Mouse (Mus musculus): Measurements from ENCODE around the gene Ints6.
A peak's percentile ranks its signal among the peaks of the same experiment; 100 is the strongest.
"Not testable (repeated sequence)": the region's sequence is repeated elsewhere in the genome, so short reads cannot be mapped to it uniquely, and the experiment has no call there.

Ints6 gene

DNA sequence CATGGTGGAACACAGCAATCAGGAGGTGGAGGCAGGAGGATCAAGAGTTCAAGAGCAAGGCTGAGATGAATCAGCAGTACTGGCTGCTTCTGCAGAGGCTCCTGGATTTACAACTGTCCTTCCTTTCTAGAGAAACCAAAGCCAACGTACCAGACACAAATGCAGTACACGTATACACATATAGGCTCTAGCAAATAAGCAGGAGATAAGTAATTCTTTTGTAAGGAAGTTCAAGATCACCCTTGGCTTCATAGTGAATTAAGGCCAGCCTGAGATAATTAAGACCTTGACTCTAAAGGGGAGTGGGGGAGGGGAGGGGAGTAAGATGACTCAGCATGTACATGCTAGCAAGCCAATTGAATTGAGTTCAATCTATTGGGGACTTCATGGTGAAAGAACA lies 9.5 kb downstream of the Ints6 start:
- peak; percentile 46 for DNase-seq (ENCODE audit: low read depth)

DNA sequence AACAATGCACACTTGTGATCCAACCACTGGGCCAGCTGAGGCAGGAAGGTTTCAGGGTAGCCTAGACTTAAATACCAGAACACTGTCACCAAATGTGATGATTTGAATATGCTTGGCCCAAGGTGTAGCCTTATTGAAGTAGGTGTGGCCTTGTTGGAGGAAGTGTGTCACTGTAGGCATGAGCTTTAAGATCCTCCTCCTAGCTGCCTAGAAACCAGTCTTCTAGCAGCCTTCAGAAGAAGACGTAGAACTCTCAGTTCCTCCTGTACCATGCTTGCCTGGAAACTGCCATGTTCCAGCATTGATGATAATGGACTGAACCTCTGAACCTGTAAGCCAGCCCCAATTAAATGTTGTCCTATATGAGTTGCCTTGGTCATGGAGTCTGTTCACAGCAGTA lies 25.3 kb downstream of the Ints6 start:
- no peak for DNase-seq (ENCODE audit: low read depth)

DNA sequence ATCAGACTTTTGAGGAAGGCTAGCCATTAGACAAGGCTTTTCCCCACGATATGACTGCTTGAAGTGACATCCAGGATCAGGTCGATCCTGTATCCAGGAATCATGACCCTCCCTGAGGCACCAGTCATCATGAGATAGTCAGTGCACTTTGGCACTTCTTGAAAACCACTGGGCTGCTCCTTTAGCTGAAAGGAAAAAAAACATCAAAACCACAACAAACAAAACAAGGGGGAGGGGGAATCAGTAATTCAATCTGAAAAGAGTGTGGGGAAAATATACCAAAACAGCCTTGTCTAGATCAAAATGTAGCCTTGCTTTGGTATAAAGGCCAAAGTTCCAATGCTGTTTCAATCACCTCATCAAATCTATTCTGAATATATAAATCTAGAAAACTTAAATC lies 27.3 kb downstream of the Ints6 start:
- DNase-seq (ENCODE audit: low read depth): no peak

DNA sequence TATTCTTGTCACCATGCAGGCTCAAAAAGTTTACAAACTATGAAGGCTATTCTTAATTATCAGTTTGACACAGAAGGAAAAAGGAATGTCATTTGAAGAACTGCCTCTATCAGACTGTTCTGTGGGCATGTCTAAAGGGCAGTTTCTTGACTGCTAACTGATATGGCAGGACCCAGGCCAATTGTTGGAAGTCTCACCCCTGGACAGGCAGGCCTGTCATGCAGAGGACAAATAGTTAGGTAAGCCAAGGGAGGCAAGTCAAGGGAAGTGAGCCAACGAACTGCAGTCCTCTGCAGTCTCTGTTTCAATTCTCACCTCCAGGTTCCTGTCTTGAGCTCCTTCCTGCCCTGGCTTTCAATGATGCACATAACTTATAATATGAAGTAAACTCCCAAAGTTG lies 29.1 kb downstream of the Ints6 start:
- DNase-seq (ENCODE audit: low read depth): no peak

GRCm38 (mm10) chr14:62724560-62724959 lies 36.4 kb downstream of the Ints6 start:
- no peak for DNase-seq (ENCODE audit: low read depth)

DNA sequence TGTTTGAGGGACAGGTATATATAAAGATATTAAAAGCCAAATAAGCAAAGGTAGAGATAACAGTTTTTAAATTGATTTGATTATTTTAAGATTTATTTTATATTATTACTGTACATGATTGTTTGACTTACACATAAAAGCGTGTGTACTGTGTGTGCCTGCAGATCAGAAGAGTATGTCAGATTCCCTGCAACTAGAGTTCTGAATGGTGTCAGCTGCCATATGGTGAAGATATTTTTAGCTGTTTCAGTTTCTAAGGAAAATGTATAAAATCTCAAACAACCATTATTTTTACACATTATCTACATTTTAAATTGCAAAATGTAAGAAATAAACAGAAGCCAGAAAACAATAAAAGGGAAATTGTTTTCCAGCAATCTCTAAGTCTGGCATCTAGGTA lies 39.3 kb downstream of the Ints6 start:
- DNase-seq (ENCODE audit: low read depth): no peak

DNA sequence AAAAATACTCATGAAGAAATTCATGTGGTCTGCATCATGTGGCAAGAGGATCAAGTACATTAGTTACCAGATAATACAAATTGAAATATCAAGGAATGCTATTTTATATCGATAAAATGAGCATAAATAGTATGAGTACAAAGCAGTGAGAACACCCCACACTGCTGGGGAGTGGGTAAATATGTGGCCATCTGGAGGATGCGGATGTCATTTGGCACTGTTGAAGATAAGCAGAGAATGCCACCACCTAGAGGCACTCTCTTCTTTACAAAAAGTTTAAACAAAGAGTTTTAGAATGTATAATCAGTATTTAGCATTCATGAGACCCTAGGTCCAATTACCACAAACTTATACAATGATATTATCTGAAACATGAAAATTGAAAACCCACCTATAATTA lies 42.8 kb downstream of the Ints6 start:
- DNase-seq (ENCODE audit: low read depth): no peak

GRCm38 (mm10) chr14:62673646-62674045 lies 87.3 kb downstream of the Ints6 start:
- DNase-seq (ENCODE audit: low read depth): no peak

DNA sequence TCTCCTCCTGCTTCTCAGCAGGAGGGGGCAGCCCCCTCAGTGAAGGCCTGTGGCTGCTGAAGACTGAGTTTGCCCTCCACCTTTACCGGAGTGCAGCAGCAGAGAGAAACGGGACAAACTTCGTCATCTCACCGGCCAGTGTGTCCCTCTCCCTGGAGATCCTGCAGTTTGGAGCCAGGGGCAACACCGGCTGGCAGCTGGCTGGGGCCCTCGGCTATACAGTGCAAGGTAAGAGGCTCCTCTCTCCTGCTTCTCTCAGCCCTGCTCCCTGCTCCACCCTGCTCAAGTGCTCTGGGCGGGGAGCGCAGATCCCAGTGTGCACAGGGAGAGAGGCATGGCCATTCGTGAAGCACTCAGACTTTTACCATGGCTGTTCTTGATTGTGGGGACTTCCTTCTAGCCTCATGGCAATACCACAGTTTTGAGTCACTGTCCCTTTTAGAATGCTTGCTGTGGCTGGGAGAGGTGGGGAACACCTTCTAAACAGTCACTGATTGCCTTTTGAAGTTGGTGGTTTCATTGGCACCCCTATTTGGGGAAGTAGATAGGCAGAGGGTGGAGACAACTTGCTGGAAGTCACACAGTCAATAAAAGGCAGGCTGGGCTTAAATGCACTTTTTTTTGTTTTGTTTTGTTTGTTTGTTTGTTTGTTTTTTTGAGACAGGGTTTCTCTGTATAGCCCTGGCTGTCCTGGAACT lies 95.8 kb downstream of the Ints6 start:
- DNase-seq (ENCODE audit: low read depth): peak; percentile 17

GRCm38 (mm10) chr14:62663367-62663766 lies 97.6 kb downstream of the Ints6 start, which contains the start of gene Serpine3:
TSS of gene Serpine3 (plus strand) at chr14:62663667.
- DNase-seq (ENCODE audit: low read depth): no peak

- DNase-seq (ENCODE audit: low read depth): no peak
Measured at GRCm38 (mm10) chr14:62662381-62662780, 98.6 kb downstream of the Ints6 start.

DNA sequence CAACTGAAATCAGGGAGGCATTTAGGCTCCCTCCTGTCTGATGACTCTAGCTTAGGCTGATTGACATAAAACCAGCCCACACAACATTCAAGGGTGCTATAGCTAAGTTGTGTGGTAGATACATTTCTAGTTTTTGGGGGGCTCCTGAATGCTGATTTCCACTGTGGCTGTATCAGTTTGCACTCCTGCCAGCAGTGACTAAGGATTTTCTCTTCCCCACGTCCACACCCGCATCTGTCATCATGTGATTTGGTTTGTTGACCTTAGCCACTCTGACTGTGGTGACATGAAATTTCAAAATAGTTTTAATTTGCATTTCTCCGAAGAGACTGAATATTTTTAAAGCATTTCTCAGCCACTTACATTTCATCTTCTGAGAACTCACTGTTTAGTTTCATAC lies 103.5 kb downstream of the Ints6 start:
- no peak for DNase-seq (ENCODE audit: low read depth)

DNA sequence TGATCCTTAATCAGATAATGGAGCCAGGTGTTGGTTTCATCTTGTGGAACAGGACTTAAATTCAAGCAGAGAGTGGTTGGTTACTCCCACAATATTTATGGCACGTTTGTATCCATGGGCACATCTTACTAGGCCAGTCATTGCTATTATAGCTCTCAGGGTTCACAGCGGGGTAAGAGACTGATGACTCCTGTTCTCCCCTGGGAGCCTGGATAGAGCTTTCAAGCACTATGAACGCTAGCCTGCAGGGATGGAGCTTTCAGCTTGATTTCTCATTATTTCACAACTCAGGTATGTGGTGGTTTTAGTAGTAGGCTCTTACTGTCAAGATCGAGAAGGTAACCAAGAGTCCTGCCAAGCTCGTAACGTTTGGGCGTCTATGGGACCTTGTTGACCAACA lies 105.0 kb downstream of the Ints6 start:
- DNase-seq (ENCODE audit: low read depth): no peak

DNA sequence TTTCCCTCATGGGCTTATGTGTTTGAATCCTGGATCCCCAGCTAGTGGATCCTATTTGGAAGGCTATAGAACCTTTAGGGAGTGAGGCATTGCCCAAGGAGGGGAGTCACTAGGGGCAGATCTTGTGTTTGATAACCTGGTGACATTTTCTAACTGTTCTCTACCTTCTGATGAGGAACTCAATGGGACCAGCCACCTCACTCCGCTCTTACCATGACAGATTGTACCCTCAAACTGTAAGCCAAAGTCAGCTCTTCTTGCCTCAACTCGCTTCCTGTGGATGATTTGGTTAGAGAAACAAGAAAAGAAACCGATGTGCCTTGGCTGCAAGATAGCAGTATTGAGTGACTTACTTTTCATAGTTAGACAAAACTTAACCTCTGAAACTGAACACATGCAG lies 109.2 kb downstream of the Ints6 start:
- no peak for DNase-seq (ENCODE audit: low read depth)

- DNase-seq (ENCODE audit: low read depth): no peak
Measured at GRCm38 (mm10) chr14:62650376-62650775, 110.6 kb downstream of the Ints6 start.

DNA sequence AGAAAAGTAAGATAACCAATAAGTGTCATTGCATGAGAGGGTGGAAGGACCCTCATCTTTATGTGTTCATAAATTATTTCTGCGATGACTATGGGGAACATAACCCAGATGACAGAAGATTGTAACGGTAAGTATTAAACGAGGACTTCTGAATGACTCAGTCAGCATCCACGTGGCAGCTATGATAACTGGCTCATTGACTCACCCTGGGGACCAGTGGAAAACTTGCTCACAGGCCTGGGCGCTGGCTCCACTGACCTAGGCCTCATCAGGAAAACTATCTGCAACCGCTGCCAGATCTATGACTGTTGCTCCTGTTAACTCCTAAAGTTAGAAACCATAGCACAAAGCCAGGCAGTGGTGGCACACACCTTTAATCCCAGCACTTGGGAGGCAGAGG lies 112.6 kb downstream of the Ints6 start:
- no peak for DNase-seq (ENCODE audit: low read depth)

DNA sequence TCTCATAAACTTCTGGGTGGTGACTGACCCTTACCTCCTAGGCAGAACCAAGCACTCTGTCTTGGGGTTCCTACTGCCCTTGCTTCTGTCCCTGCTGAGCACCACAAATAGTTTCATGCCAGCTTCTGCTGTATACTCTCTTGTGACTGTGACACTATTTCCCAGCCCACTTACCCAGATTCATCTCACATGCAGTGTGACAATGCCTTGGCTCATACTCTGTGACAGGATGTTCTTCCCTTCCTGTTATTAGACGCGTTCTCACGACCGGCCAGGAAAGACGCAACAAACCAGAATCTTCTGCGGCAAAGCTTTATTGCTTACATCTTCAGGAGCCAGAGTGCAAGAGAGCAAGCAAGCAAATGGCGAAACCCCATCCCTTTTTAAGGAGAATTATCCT lies 118.6 kb downstream of the Ints6 start:
- not testable (repeated sequence) for DNase-seq (ENCODE audit: low read depth)

DNA sequence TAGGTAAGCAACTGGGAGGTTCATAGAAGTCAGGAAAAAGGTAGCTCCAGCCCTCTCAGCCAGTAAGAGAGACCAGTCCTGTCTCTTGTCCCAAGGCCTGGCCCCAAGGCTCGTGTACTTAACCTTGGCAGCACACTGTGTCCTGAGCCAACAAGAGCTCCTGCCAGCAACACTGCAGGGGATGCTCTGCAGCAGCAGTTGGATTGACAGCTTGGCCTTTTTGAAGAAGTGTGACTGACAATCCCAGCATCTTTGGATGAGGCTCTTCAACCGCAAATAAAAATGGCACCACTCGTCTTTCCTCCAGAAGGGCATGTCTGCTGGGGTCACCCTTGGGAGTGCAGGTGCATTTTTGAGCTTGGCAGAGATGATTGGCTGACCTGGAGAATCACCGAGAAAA lies 120.6 kb downstream of the Ints6 start:
- no peak for DNase-seq (ENCODE audit: low read depth)

- no peak for DNase-seq (ENCODE audit: low read depth)
Measured at GRCm38 (mm10) chr14:62639551-62639950, 121.4 kb downstream of the Ints6 start.

DNA sequence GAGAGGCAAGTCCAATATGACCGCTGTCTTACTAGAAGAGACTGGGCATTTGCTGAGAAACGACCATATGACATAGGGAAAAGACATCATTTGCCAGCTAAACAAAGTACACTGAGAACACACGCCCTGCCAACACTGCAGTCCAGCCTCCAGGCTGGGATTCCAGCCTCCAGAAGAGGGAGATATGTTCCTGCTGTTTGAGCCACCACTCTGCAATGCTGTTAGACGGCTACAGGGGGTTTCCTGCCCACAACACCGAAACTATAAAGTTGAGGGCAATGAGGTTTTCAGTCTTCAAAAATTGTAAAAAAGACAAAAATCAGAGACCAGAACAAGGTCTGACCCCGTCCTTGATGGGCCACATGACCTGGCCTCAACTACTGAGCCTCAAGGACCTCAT lies 121.9 kb downstream of the Ints6 start:
- peak; percentile 45 for DNase-seq (ENCODE audit: low read depth)

- no peak for DNase-seq (ENCODE audit: low read depth)
Measured at GRCm38 (mm10) chr14:62638345-62638702, 122.6 kb downstream of the Ints6 start.

DNA sequence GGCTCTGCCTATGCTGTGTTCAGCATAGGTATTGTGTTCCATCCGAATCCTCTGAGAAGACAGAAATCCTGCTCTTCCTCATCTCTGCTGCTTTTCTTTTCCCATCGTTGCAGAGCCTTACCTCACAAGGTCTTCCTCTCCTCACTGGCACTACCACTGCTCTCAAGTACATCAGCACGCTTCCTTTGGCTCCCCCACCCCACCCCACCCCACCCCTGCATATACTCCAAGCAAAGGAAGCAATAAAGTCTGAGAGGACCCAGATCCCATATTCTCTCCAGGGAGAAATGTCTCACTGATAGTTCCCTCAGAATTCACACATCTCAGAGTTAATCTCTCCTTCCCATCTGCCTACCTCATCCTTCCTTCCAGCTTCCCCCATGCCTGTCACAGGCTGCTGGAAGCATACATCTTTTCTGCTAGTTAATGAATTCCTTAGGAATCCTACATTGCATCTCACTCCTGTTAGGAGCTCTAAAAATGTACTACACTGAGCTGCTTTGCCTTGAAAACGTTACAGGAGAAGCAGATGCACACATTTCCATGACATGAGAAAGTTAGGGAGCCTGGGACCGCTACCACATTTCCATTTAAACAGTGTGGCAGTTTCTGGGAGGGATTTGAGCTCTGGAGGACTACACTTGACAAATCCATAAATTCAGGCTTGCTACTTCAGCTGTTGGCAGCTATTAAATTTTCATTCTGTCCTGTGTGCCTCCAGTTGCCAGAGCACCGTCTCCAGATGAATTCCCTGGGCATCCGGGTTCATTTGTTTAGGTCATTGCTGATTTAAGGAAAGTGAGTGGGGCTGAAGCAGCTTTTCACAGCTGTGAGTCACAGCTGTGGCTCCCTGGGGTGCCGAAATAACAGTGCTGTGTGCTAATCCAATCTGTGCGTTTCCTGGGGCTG lies 123.3 kb downstream of the Ints6 start:
- DNase-seq (ENCODE audit: low read depth): no peak

DNA sequence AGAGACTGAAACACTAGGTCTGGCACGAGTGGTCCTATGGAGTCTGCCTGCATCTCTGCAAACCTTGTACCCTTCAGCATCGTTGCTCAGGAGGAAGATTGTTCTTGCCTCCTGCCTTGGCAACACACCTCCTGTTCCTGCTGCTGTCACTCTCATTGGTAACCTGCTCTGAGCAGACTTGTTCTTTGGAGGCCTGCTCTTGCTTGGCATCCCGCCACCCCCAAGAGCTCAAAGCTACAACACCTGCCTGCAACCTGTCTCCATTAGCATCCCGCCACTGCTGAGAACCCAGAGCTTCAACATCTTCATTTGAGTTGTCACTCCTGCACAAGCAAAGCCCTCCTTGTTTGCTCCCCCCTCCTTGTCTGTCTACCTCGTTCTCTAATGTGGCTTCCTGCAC lies 133.0 kb downstream of the Ints6 start:
- no peak for DNase-seq (ENCODE audit: low read depth)

Measured in 416B (cell line).